Mouse (Mus musculus) kidney, adult 2 months (tissue): ENCODE measurements around the gene Sp7.

Experiments
- CTCF ChIP-seq: fragments of 200-500 bp; conservative IDR thresholded peaks from 2 replicates; pipeline ENCODE4 v1.5.1; 2011; ENCODE audit warnings: low read depth, mild to moderate bottlenecking, control low read depth, low read length, moderate library complexity, mixed read lengths; ENCODE audit not compliant: insufficient read depth, insufficient read length
- POLR2A ChIP-seq: fragments of 200-500 bp; IDR thresholded peaks from one replicate; pipeline ENCODE4 v1.6.1; 2011; ENCODE audit warnings: low read depth, low read length, control low read depth

DNA sequence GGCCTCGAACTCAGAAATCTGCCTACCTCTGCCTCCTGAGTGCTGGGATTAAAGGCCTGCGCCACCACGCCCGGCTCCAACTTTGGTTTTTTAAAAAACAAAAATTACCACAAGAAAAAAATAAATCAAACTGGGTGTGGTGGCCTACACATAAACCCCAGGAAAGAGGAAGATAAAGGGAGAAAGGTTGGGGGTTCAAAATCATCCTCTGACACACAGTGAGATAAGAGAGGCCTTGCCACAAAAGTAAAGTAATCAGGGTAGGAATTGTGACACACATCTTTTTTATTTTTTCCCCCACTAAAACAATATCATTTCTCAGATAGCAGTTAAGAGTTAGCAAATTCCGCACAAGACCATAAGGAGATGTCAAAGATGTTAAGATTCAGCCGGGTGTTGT is 16.7 kb upstream of the Sp7 start:
- no peak for TF ChIP-seq POLR2A
- TF ChIP-seq CTCF = no peak
